Comparison of ENCODE assay signal across 10 mouse cellular contexts in genomic region chr2:173342605-173343260, GRCm38 (mm10).
A peak's percentile ranks its signal among the peaks of the same experiment; 100 is the strongest.
DNase-seq lines count a peak whose midpoint lies in the region; ATAC-seq lines count a peak whose summit lies in the region.
"Had no signal": no experiment of that assay in that cellular context is flagged by ENCODE, and none has a peak within 500 bp of the region (broad histone marks: within the 10 kb centered on the region; RNA-seq: fewer than 3 reads in every experiment).

No protein-coding gene starts in this region.

- peak overlapping the region; percentile 49 for H3K27ac ChIP-seq in forebrain, embryonic 10.5 days
- no peak overlapping the region for H3K27ac ChIP-seq in forebrain, embryonic 11.5 days (ENCODE audit: low read depth, low read length)
- H3K27ac ChIP-seq: liver, embryonic 15.5 days had no signal

- H3K9me3 ChIP-seq in forebrain, embryonic 10.5 days: peaks cover 8% of the 10 kb centered on the region; the same call in 1 of the 2 replicates
- H3K9me3 ChIP-seq in forebrain, embryonic 11.5 days (ENCODE audit: control insufficient read depth, low read length): no peaks in the 10 kb centered on the region
- H3K9me3 ChIP-seq: liver, embryonic 15.5 days had no signal

- H3K4me3 ChIP-seq in forebrain, embryonic 10.5 days: no peak overlapping the region
- no peak overlapping the region for H3K4me3 ChIP-seq in forebrain, embryonic 11.5 days (ENCODE audit: low read depth, low read length)
- H3K4me3 ChIP-seq: liver, embryonic 15.5 days had no signal

- intact Hi-C loops in heart, postnatal 10 days (cut with DNase I): no loop called here

- no peak overlapping the region for H3K4me2 ChIP-seq in forebrain, embryonic 11.5 days (ENCODE audit: low read depth, low read length, severe bottlenecking)
- H3K4me2 ChIP-seq: liver, embryonic 15.5 days had no signal

- H3K36me3 ChIP-seq in forebrain, embryonic 10.5 days (replicated peaks): no peaks in the 10 kb centered on the region
- no peaks in the 10 kb centered on the region for H3K36me3 ChIP-seq in forebrain, embryonic 11.5 days (ENCODE audit: control insufficient read depth, insufficient read depth, low read length)
- H3K36me3 ChIP-seq: liver, embryonic 15.5 days had no signal

- no peak overlapping the region for H3K9ac ChIP-seq in forebrain, embryonic 11.5 days (ENCODE audit: low read length)
- H3K9ac ChIP-seq: liver, embryonic 15.5 days had no signal

- 51% methylated on average over 16 of the region's 16 CpGs for WGBS in forebrain, embryonic 10.5 days
- WGBS in forebrain, embryonic 11.5 days: 57% methylated on average over 16 of the region's 16 CpGs

- peaks cover 46% of the 10 kb centered on the region for H3K4me1 ChIP-seq in forebrain, embryonic 10.5 days
- peaks cover 10% of the 10 kb centered on the region for H3K4me1 ChIP-seq in forebrain, embryonic 11.5 days (replicated peaks; ENCODE audit: control insufficient read depth, insufficient read depth, low read length)
- H3K4me1 ChIP-seq: liver, embryonic 15.5 days had no signal

- no peak for DNase-seq in forebrain, embryonic 10.5 days (ENCODE audit: extremely low spot score, low spot score)
- no peak for DNase-seq in forebrain, embryonic 11.5 days (ENCODE audit: low spot score)
- DNase-seq in kidney, postnatal 4 days: peak; percentile 40 to 51
- DNase-seq in kidney, postnatal 25 days: no peak
- peak; percentile 38 for DNase-seq in brain, adult 2 months (ENCODE audit: low read depth, low spot score)
- peak; percentile 41 to 48 for DNase-seq in heart, postnatal 10 days
- no peak for DNase-seq in thymus, adult 18-20 months
- no peak for DNase-seq in spleen, postnatal 10 days (ENCODE audit: low spot score in 2 of 2)
- DNase-seq: cerebellum, adult 11 months had no signal

- no peak for ATAC-seq in forebrain, embryonic 11.5 days (replicated peaks; ENCODE audit: low FRiP score)

- H3K27me3 ChIP-seq in forebrain, embryonic 10.5 days (ENCODE audit: poor library complexity, severe bottlenecking): peaks cover 60% of the 10 kb centered on the region
- no peaks in the 10 kb centered on the region for H3K27me3 ChIP-seq in forebrain, embryonic 11.5 days (ENCODE audit: control insufficient read depth, insufficient read depth, low read length)

Comparison
In these comparisons a context has a peak if more than half of its experiments do, and no peak if none do; other contexts are left out.
1. DNase-seq: peak in kidney, postnatal 4 days (2 of 2), brain, adult 2 months (single experiment) and heart, postnatal 10 days (2 of 2); none in forebrain, embryonic 10.5 days (single experiment), forebrain, embryonic 11.5 days (single experiment), kidney, postnatal 25 days (0 of 2), thymus, adult 18-20 months (0 of 2) and spleen, postnatal 10 days (0 of 2).